Mouse (Mus musculus): ENCODE results near the gene Upf2.
"Not testable (repeated sequence)": the region's sequence is repeated elsewhere in the genome, so short reads cannot be mapped to it uniquely, and the experiment has no call there.

The Upf2 gene

GRCm38 (mm10) chr2:5949821-5950220, 1.4 kb upstream of the Upf2 start:
- not testable (repeated sequence) for DNase-seq (ENCODE audit: low spot score in 2 of 2)

GRCm38 (mm10) chr2:5950305-5950704, 964 bp upstream of the Upf2 start:
- no peak for DNase-seq (ENCODE audit: low spot score in 2 of 2)

GRCm38 (mm10) chr2:5951621-5952211, 447 bp downstream of the Upf2 start:
- peak in 1 of 2 experiments; percentile 32 for DNase-seq (ENCODE audit: low spot score in 2 of 2)

- peak in 1 of 2 experiments; percentile 26 for DNase-seq (ENCODE audit: low spot score in 2 of 2)
Measured at GRCm38 (mm10) chr2:5957705-5958104, 6.4 kb downstream of the Upf2 start.

- no peak for DNase-seq (ENCODE audit: low spot score in 2 of 2)
Measured at GRCm38 (mm10) chr2:5962265-5962664, 11.0 kb downstream of the Upf2 start.

GRCm38 (mm10) chr2:5963729-5964128, 12.5 kb downstream of the Upf2 start:
- DNase-seq (ENCODE audit: low spot score in 2 of 2): not testable (repeated sequence)

GRCm38 (mm10) chr2:5965972-5966371, 14.7 kb downstream of the Upf2 start:
- DNase-seq (ENCODE audit: low spot score in 2 of 2): no peak

- not testable (repeated sequence) for DNase-seq (ENCODE audit: low spot score in 2 of 2)
Measured at GRCm38 (mm10) chr2:5970629-5971028, 19.4 kb downstream of the Upf2 start.

- no peak for DNase-seq (ENCODE audit: low spot score in 2 of 2)
Measured at GRCm38 (mm10) chr2:5977532-5977931, 26.3 kb downstream of the Upf2 start.

GRCm38 (mm10) chr2:5995538-5995937, 44.3 kb downstream of the Upf2 start:
- DNase-seq (ENCODE audit: low spot score in 2 of 2): peak in 1 of 2 experiments; percentile 36

- DNase-seq (ENCODE audit: low spot score in 2 of 2): no peak
Measured at GRCm38 (mm10) chr2:6003949-6004348, 52.7 kb downstream of the Upf2 start.

GRCm38 (mm10) chr2:6014532-6014931, 63.3 kb downstream of the Upf2 start:
- no peak for DNase-seq (ENCODE audit: low spot score in 2 of 2)

GRCm38 (mm10) chr2:6015182-6015581, 63.9 kb downstream of the Upf2 start:
- DNase-seq (ENCODE audit: low spot score in 2 of 2): not testable (repeated sequence)

GRCm38 (mm10) chr2:6020570-6020969, 69.3 kb downstream of the Upf2 start:
- DNase-seq (ENCODE audit: low spot score in 2 of 2): no peak

- DNase-seq (ENCODE audit: low spot score in 2 of 2): no peak
Measured at GRCm38 (mm10) chr2:6042644-6043043, 91.4 kb downstream of the Upf2 start.

GRCm38 (mm10) chr2:6046796-6047195, 95.5 kb downstream of the Upf2 start:
- DNase-seq (ENCODE audit: low spot score in 2 of 2): no peak

GRCm38 (mm10) chr2:6048570-6048969, 97.3 kb downstream of the Upf2 start:
- DNase-seq (ENCODE audit: low spot score in 2 of 2): no peak

- no peak for DNase-seq (ENCODE audit: low spot score in 2 of 2)
Measured at GRCm38 (mm10) chr2:6049018-6049417, 97.7 kb downstream of the Upf2 start.

GRCm38 (mm10) chr2:6055466-6055865, 104.2 kb downstream of the Upf2 start:
- DNase-seq (ENCODE audit: low spot score in 2 of 2): no peak

- DNase-seq (ENCODE audit: low spot score in 2 of 2): no peak
Measured at GRCm38 (mm10) chr2:6056518-6056917, 105.2 kb downstream of the Upf2 start.

GRCm38 (mm10) chr2:6059291-6059690, 108.0 kb downstream of the Upf2 start:
- no peak for DNase-seq (ENCODE audit: low spot score in 2 of 2)

GRCm38 (mm10) chr2:6060071-6060804, 109.0 kb downstream of the Upf2 start:
- no peak for DNase-seq (ENCODE audit: low spot score in 2 of 2)

GRCm38 (mm10) chr2:6067341-6067740, 116.1 kb downstream of the Upf2 start:
- DNase-seq (ENCODE audit: low spot score in 2 of 2): no peak
